Comparison of ENCODE assay signal across 9 mouse cellular contexts in the genomic region with DNA sequence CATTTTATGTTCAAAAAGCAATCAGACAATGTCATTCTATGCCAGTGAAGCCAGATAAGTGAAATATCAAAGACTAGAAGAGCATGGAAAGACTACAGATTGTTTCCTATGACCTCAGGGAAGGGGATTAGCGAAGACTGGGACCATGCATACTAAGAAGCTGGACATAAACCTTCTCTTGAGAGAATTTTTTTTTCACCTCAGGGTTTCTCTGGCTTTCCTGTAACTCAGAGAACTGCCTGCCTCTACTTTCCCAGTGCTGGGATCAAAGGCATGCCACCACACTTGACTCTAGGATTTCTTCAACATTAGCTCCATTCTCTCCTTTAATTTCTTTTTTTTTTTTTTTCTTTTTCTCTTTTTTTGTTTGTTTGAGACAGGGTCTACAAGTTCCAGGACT. TPM values are rescaled to one million over a fixed set of nuclear protein-coding genes. Genes with fewer than 3 reads are reported as not detected.
DNase-seq lines count a peak whose midpoint lies in the region; ATAC-seq and TF ChIP-seq lines count a peak whose summit lies in the region.
"Had no signal": no experiment of that assay in that cellular context is flagged by ENCODE, and none has a peak within 500 bp of the region (broad histone marks: within the 10 kb centered on the region; RNA-seq: fewer than 3 reads in every experiment).

No protein-coding gene starts in this region.

- H3K9me3 ChIP-seq in lung, postnatal 0 days (ENCODE audit: low read length) = no peaks in the 10 kb centered on the region
- no peaks in the 10 kb centered on the region for H3K9me3 ChIP-seq in limb, embryonic 13.5 days
- no peaks in the 10 kb centered on the region for H3K9me3 ChIP-seq in stomach, embryonic 14.5 days (ENCODE audit: control insufficient read depth, low read depth, low read length)

- no peak for TF ChIP-seq EP300 in lung, postnatal 0 days (IDR thresholded peaks at IDR 0.05)

- no peaks in the 10 kb centered on the region for H3K27me3 ChIP-seq in lung, postnatal 0 days (replicated peaks; ENCODE audit: insufficient read depth, low read length)
- H3K27me3 ChIP-seq in limb, embryonic 13.5 days = no peaks in the 10 kb centered on the region
- no peaks in the 10 kb centered on the region for H3K27me3 ChIP-seq in stomach, embryonic 14.5 days (ENCODE audit: control insufficient read depth, insufficient read depth, low read length)

- no peak overlapping the region; the same call in 1 of the 2 replicates for H3K4me2 ChIP-seq in lung, postnatal 0 days (replicated peaks; ENCODE audit: low read depth, low read length)
- H3K4me2 ChIP-seq in limb, embryonic 13.5 days (replicated peaks) = peak overlapping the region; percentile 66
- peak overlapping the region; percentile 42 for H3K4me2 ChIP-seq in stomach, embryonic 14.5 days (replicated peaks; ENCODE audit: low read depth, low read length)

- no peak for TF ChIP-seq CTCF in lung, postnatal 0 days (IDR thresholded peaks at IDR 0.05)

- H3K4me1 ChIP-seq in lung, postnatal 0 days (ENCODE audit: insufficient read depth, low read depth, low read length) = peaks cover 13% of the 10 kb centered on the region; the same call in 1 of the 2 replicates
- H3K4me1 ChIP-seq in limb, embryonic 13.5 days = peaks cover 15% of the 10 kb centered on the region
- H3K4me1 ChIP-seq in stomach, embryonic 14.5 days (ENCODE audit: control insufficient read depth, insufficient read depth, low read length) = peaks cover 13% of the 10 kb centered on the region

- no peak overlapping the region for H3K4me3 ChIP-seq in lung, postnatal 0 days (ENCODE audit: low read depth, low read length)
- H3K4me3 ChIP-seq in limb, embryonic 13.5 days = peak overlapping the region; percentile 87
- peak overlapping the region; percentile 52; the same call in 1 of the 2 replicates for H3K4me3 ChIP-seq in stomach, embryonic 14.5 days (ENCODE audit: low read depth, low read length)

- ATAC-seq in lung, postnatal 0 days = no peak
- ATAC-seq in limb, embryonic 13.5 days (ENCODE audit: low FRiP score, low read depth) = no peak
- ATAC-seq in stomach, embryonic 14.5 days (ENCODE audit: insufficient number of reproducible peaks, insufficient read depth, low FRiP score, low read depth) = no peak

- peak; percentile 16 for DNase-seq in cerebellum, adult 11-12 months
- DNase-seq in cerebellum, postnatal 4 days (ENCODE audit: low spot score in 2 of 2) = no peak
- DNase-seq in lung, postnatal 0 days (ENCODE audit: low spot score) = no peak
- DNase-seq in lung, postnatal 4 days = no peak
- DNase-seq in spleen, postnatal 10 days (ENCODE audit: low spot score in 2 of 2) = no peak
- no peak for DNase-seq in right cerebral cortex, adult 18-20 months
- DNase-seq: right cerebral cortex, postnatal 4 days had no signal

- H3K36me3 ChIP-seq in lung, postnatal 0 days (ENCODE audit: insufficient read depth, low read length) = no peaks in the 10 kb centered on the region
- H3K36me3 ChIP-seq in limb, embryonic 13.5 days = no peaks in the 10 kb centered on the region
- no peaks in the 10 kb centered on the region for H3K36me3 ChIP-seq in stomach, embryonic 14.5 days (ENCODE audit: control insufficient read depth, insufficient read depth, low read length)

- H3K27ac ChIP-seq in lung, postnatal 0 days (ENCODE audit: low read length) = peak overlapping the region; percentile 100; the same call in 1 of the 2 replicates
- peak overlapping the region; percentile 95; the same call in 1 of the 2 replicates for H3K27ac ChIP-seq in limb, embryonic 13.5 days
- H3K27ac ChIP-seq in stomach, embryonic 14.5 days (ENCODE audit: low read length) = peak overlapping the region; percentile 98

- WGBS in lung, postnatal 0 days = 91% methylated on average over 1 of the region's 1 CpGs
- 86% methylated on average over 1 of the region's 1 CpGs for WGBS in limb, embryonic 13.5 days
- WGBS in stomach, embryonic 14.5 days = 82% methylated on average over 1 of the region's 1 CpGs

- H3K9ac ChIP-seq in lung, postnatal 0 days (replicated peaks; ENCODE audit: low read depth) = no peak overlapping the region
- H3K9ac ChIP-seq in limb, embryonic 13.5 days = peak overlapping the region; percentile 76
- peak overlapping the region; percentile 69; the same call in 1 of the 2 replicates for H3K9ac ChIP-seq in stomach, embryonic 14.5 days (replicated peaks; ENCODE audit: low read depth, low read length)

RNA-seq across cellular contexts. Expression of gene Gtf2a1, which starts 0.9 kb away (rescaled TPM):
- polyA plus RNA-seq in lung, postnatal 0 days (2015; fragmentation: Nextera tagmentation; extraction: Ambion mirVana) = 25.0 and 30.3 TPM in 2 replicates
- 47.6 and 50.4 TPM in 2 replicates for polyA plus RNA-seq in limb, embryonic 13.5 days (2015; fragmentation: Nextera tagmentation; extraction: Ambion mirVana)
- polyA plus RNA-seq in stomach, embryonic 14.5 days (2014; fragmentation: Nextera tagmentation; extraction: Ambion mirVana) = 36.9 and 37.6 TPM in 2 replicates
